Mouse (Mus musculus): Measurements from ENCODE around the gene Gm21188. TPM values are rescaled to one million over a fixed set of nuclear protein-coding genes. Genes with fewer than 3 reads are reported as not detected.
A peak's percentile ranks its signal among the peaks of the same experiment; 100 is the strongest.
"Not testable (repeated sequence)": the region's sequence is repeated elsewhere in the genome, so short reads cannot be mapped to it uniquely, and the experiment has no call there.

Gm21188 gene
- not detected in 2 replicates for polyA plus RNA-seq (2016; fragmentation: Nextera tagmentation; extraction: Ambion mirVana)

GRCm38 (mm10) chr13:120052085-120052484, at the start of gene Gm21188:
Gene Gm21188 (minus strand): TSS chr13:120052194.
- H3K4me1 ChIP-seq; H3K4me3 ChIP-seq; ATAC-seq (ENCODE audit: insufficient number of reproducible peaks, insufficient read depth, low FRiP score, low TSS enrichment); H3K27ac ChIP-seq; H3K36me3 ChIP-seq; H3K9me3 ChIP-seq; H3K9ac ChIP-seq; H3K27me3 ChIP-seq; H3K4me2 ChIP-seq (replicated peaks): not testable (repeated sequence)

DNA sequence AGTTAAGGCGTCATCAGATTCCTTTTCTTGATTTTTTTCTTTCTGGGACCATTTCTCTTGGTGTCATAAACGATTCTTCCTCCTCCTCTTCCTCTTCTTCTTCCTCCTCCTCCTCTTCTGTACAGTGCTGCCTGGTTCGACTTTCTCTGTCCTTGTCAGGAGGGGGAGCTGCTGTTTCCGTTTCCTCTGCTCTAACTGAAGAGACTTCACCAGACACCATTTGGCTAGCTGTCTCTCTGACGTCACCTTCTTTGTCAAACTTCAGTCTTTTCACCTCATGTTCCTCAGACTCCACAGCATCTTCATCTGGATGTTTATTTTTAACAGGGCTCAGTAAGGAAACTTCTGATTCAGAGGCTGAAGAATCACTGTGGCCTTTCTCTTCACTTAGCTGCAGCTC, 47.3 kb upstream of the Gm21188 start:
- H3K27ac ChIP-seq; H3K4me1 ChIP-seq; H3K36me3 ChIP-seq; H3K4me3 ChIP-seq; ATAC-seq (ENCODE audit: insufficient number of reproducible peaks, insufficient read depth, low FRiP score, low TSS enrichment); H3K27me3 ChIP-seq; H3K9ac ChIP-seq; H3K4me2 ChIP-seq (replicated peaks); H3K9me3 ChIP-seq: not testable (repeated sequence)
- WGBS = no CpG with 5 or more reads among the region's 5 CpGs

DNA sequence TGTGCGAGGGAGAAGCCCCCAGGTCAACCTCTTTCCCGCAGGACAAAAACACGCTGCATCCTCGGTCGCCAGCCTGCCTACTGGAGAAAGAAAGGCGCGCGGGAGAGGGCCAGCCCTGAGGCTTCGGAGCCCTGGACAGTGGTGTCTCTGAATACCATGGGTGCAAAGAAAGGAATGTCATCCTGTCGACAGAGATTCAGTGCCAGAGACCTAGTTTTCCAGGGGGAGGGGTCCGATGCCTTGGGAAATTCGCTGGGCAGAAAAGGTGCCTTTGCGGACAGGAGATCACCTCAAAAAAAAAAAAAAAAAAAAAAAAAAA, 44.9 kb upstream of the Gm21188 start:
- ATAC-seq (ENCODE audit: insufficient number of reproducible peaks, insufficient read depth, low FRiP score, low TSS enrichment); H3K4me1 ChIP-seq; H3K36me3 ChIP-seq; H3K9me3 ChIP-seq; H3K27ac ChIP-seq; H3K9ac ChIP-seq; H3K4me3 ChIP-seq; H3K4me2 ChIP-seq (replicated peaks); H3K27me3 ChIP-seq: not testable (repeated sequence)
- 1% methylated on average over 7 of the region's 13 CpGs for WGBS

GRCm38 (mm10) chr13:120096241-120096937, 44.4 kb upstream of the Gm21188 start:
- H3K36me3 ChIP-seq; H3K9me3 ChIP-seq; H3K4me2 ChIP-seq (replicated peaks); ATAC-seq (ENCODE audit: insufficient number of reproducible peaks, insufficient read depth, low FRiP score, low TSS enrichment); H3K27ac ChIP-seq; H3K4me1 ChIP-seq; H3K9ac ChIP-seq; H3K27me3 ChIP-seq: not testable (repeated sequence)
- under 1% methylated on average over 25 of the region's 38 CpGs for WGBS
- H3K4me3 ChIP-seq = 0 out of 2 replicates have a peak overlapping the region, but pooled peaks have one; percentile 5

DNA sequence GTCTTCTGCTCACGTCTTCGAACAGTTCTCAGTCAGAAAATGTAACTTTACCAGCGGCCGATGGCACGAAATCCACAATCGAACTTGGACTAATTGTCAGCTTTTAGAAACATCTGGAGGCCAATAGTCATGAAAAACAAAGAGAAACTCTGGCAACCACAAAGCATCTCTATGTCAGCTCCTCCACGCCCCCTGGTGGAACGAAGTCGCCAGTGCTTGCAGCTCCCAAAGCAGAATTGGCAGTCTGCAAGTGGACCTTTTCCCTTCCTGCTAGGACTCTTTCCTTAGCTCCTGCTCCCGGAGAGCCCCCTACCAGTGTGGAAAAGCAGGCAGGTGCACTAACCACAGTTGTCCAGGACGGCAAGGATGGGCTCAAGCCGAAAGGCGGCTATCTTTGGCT, 41.0 kb upstream of the Gm21188 start:
- not testable (repeated sequence) for H3K4me2 ChIP-seq (replicated peaks); H3K9me3 ChIP-seq; H3K4me1 ChIP-seq; ATAC-seq (ENCODE audit: insufficient number of reproducible peaks, insufficient read depth, low FRiP score, low TSS enrichment); H3K9ac ChIP-seq; H3K27ac ChIP-seq; H3K36me3 ChIP-seq; H3K4me3 ChIP-seq; H3K27me3 ChIP-seq
- WGBS = no CpG with 5 or more reads among the region's 13 CpGs

GRCm38 (mm10) chr13:120079644-120080043, 27.6 kb upstream of the Gm21188 start:
- H3K27ac ChIP-seq; H3K27me3 ChIP-seq; H3K36me3 ChIP-seq; ATAC-seq (ENCODE audit: insufficient number of reproducible peaks, insufficient read depth, low FRiP score, low TSS enrichment); H3K9me3 ChIP-seq; H3K4me3 ChIP-seq; H3K9ac ChIP-seq; H3K4me2 ChIP-seq (replicated peaks); H3K4me1 ChIP-seq: not testable (repeated sequence)
- whole genome bisulfite sequencing = no CpG with 5 or more reads among the region's 1 CpGs

DNA sequence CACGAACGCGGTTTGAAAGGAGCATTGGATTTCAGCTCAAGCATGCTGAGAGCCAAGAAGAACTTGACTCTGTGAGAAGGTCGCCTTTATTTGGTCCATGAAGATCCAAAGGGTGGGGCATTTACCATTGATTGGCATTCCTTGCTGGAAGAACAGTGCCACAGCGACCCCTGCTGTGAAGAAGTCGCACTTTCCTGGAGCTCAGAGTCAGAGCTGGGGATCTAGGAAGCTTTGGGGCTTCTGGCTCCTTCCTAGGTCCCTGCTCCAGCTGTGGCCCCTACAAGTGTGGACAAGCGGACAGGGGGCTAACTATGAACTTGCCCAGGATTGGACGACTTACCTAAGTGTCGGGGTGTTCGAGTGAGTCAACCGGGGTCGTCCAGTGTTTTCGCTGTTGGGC, 18.9 kb upstream of the Gm21188 start:
- H3K9me3 ChIP-seq; ATAC-seq (ENCODE audit: insufficient number of reproducible peaks, insufficient read depth, low FRiP score, low TSS enrichment); H3K4me2 ChIP-seq (replicated peaks); H3K4me3 ChIP-seq; H3K36me3 ChIP-seq; H3K27me3 ChIP-seq; H3K4me1 ChIP-seq; H3K27ac ChIP-seq; H3K9ac ChIP-seq: not testable (repeated sequence)
- no CpG with 5 or more reads among the region's 13 CpGs for WGBS

- H3K9ac ChIP-seq; H3K4me2 ChIP-seq (replicated peaks); H3K27me3 ChIP-seq; H3K4me1 ChIP-seq; H3K4me3 ChIP-seq; H3K36me3 ChIP-seq; H3K27ac ChIP-seq; H3K9me3 ChIP-seq; ATAC-seq (ENCODE audit: insufficient number of reproducible peaks, insufficient read depth, low FRiP score, low TSS enrichment): not testable (repeated sequence)
- no CpG with 5 or more reads among the region's 12 CpGs for WGBS
These were observed 18.1 kb upstream of the Gm21188 start for GRCm38 (mm10) chr13:120070012-120070598.

GRCm38 (mm10) chr13:120063439-120064089, 11.6 kb upstream of the Gm21188 start:
- WGBS = no CpG with 5 or more reads among the region's 22 CpGs
- H3K9me3 ChIP-seq; H3K9ac ChIP-seq; H3K4me1 ChIP-seq; H3K4me3 ChIP-seq; H3K27me3 ChIP-seq; H3K4me2 ChIP-seq (replicated peaks); H3K36me3 ChIP-seq; H3K27ac ChIP-seq: not testable (repeated sequence)
- ATAC-seq (ENCODE audit: insufficient number of reproducible peaks, insufficient read depth, low FRiP score, low TSS enrichment) = 0 out of 2 replicates have a peak, but pooled peaks have one; percentile 64

GRCm38 (mm10) chr13:120062903-120063302, 10.9 kb upstream of the Gm21188 start:
- not testable (repeated sequence) for H3K27ac ChIP-seq; H3K9ac ChIP-seq; H3K4me2 ChIP-seq (replicated peaks); H3K27me3 ChIP-seq; H3K4me1 ChIP-seq; ATAC-seq (ENCODE audit: insufficient number of reproducible peaks, insufficient read depth, low FRiP score, low TSS enrichment); H3K9me3 ChIP-seq; H3K4me3 ChIP-seq; H3K36me3 ChIP-seq
- no CpG with 5 or more reads among the region's 4 CpGs for WGBS

- not testable (repeated sequence) for H3K4me1 ChIP-seq; H3K36me3 ChIP-seq; H3K9ac ChIP-seq; H3K9me3 ChIP-seq; H3K27ac ChIP-seq; H3K27me3 ChIP-seq; H3K4me2 ChIP-seq (replicated peaks); ATAC-seq (ENCODE audit: insufficient number of reproducible peaks, insufficient read depth, low FRiP score, low TSS enrichment); H3K4me3 ChIP-seq
- no CpG with 5 or more reads among the region's 5 CpGs for WGBS
These were observed 3.4 kb downstream of the Gm21188 start for GRCm38 (mm10) chr13:120048608-120049007.

- ATAC-seq (ENCODE audit: insufficient number of reproducible peaks, insufficient read depth, low FRiP score, low TSS enrichment); H3K4me2 ChIP-seq (replicated peaks); H3K9ac ChIP-seq; H3K27me3 ChIP-seq; H3K27ac ChIP-seq; H3K4me1 ChIP-seq; H3K9me3 ChIP-seq; H3K4me3 ChIP-seq; H3K36me3 ChIP-seq: not testable (repeated sequence)
- WGBS = no CpG with 5 or more reads among the region's 2 CpGs
These were observed 3.8 kb downstream of the Gm21188 start for GRCm38 (mm10) chr13:120048186-120048585.

Measured in embryonic facial prominence, embryonic 12.5 days (tissue).